Mouse (Mus musculus) forebrain, embryonic 10.5 days (tissue): ENCODE measurements at regions not wholly inside any gene's neighbourhood (a gene's known extent, or its start where the extent isn't known, plus 50 kb on each side); places are given as distances from the start of the nearest gene placed in this dataset.

Source experiments
- DNase-seq: peaks from one replicate; pipeline ENCODE4 v3.0.0-alpha.2; 2017; ENCODE audit warnings: low spot score; ENCODE audit errors: extremely low spot score
- H3K27ac ChIP-seq: fragments of 300-500 bp; sonication (generic); 2 replicates; pipeline ENCODE4 v1.5.1; 2016; ENCODE audit warnings: mild to moderate bottlenecking
- H3K27me3 ChIP-seq: fragments of 300-500 bp; sonication (generic); 2 replicates; pipeline ENCODE4 v1.6.1; 2016; ENCODE audit warnings: mild to moderate bottlenecking; ENCODE audit not compliant: poor library complexity, severe bottlenecking
- H3K36me3 ChIP-seq: fragments of 300-500 bp; sonication (generic); replicated peaks from 2 replicates; pipeline ENCODE4 v1.6.1; 2016; ENCODE audit warnings: mild to moderate bottlenecking, moderate library complexity
- H3K4me1 ChIP-seq: fragments of 300-500 bp; sonication (generic); 2 replicates; pipeline ENCODE4 v1.6.1; 2016
- H3K4me3 ChIP-seq: fragments of 300-500 bp; sonication (generic); 2 replicates; pipeline ENCODE4 v1.5.1; 2016; ENCODE audit warnings: mild to moderate bottlenecking, moderate library complexity
- H3K9me3 ChIP-seq: fragments of 300-500 bp; sonication (generic); 2 replicates; pipeline ENCODE4 v1.6.1; 2016; ENCODE audit warnings: mild to moderate bottlenecking, moderate library complexity
- WGBS: fragments of 180-500 bp; shearing (Covaris S2); methylation state at CpG from one replicate; pipeline ENCODE4 v1.1.7; 2016; 5-methylcytosine and 5-hydroxymethylcytosine counted together

DNA sequence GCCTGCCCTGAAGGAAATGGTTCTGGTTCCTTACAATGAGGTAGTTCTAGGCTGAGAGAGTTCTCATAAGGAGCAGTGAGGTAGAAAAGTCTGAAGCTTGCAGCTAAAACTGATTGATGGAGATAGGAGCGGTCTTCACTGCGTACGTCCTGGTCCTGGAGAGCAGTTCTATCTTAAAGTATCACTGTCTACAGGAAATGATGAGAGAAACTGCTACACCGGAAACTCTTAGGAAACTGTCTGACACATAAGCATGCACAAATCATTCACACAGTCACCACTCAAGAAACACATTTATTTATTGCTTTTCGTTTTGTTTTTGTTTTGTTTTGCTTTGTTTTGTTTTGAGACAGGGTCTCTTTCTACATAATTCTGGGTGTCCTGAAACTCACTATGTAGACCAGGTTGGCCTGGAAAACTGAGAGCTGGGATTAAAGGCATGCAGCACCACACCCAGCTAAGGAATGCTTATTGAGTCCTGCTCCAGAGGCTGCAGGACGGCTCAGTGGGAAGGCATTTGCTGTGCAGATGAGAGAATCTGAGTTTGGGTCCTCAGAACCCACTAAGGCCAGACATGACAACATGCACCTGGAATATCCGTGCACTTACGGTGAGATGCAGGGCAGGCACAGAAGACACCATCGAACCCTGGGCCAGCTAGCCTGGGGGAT, 55.4 kb upstream of the Arglu1 start:
- H3K4me1 ChIP-seq, result no peaks in the 10 kb centered on the region
- DNase-seq, result no peak
- no peaks in the 10 kb centered on the region for H3K36me3 ChIP-seq
- no peaks in the 10 kb centered on the region for H3K9me3 ChIP-seq
- WGBS, result 92% methylated on average over 9 of the region's 9 CpGs
- no peak overlapping the region for H3K27ac ChIP-seq
- no peaks in the 10 kb centered on the region for H3K27me3 ChIP-seq
- no peak overlapping the region for H3K4me3 ChIP-seq
